Mouse (Mus musculus): ENCODE results near the gene Phf20.
"Not testable (repeated sequence)": the region's sequence is repeated elsewhere in the genome, so short reads cannot be mapped to it uniquely, and the experiment has no call there.

The Phf20 gene

GRCm38 (mm10) chr2:156196302-156197128 lies at the start of gene Phf20:
TSS of gene Phf20 (plus strand) at chr2:156196466.
- DNase-seq (ENCODE audit: low read depth, low spot score), result peak; percentile 96

DNA sequence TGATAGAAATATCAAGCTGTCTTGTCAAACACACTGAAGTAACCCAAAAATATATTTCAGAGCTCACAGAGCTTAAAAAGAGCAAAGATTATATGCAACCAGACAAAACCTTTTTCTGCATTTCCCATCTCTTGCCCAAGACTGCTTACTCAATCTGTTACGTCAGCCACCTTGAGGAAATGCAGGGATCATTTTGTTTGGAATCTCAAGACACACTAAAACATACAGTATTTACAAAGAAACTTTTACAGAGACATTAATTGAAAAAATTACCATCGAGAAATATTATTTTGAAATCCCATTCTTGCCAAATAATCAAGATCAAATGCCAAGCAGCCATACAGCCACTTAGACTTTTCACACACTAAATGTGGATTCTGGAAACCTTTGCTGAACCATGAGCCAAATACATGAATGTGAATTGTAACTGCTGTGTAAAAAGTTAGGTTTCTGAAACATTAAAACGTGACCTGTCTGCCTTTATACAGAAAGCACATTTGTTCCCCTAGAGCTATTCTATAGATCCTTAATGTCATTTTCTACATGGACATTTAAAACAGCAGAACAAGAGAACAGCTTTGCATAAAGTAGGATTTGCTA lies 48.9 kb upstream of the Phf20 start:
- DNase-seq (ENCODE audit: low read depth, low spot score), result no peak

DNA sequence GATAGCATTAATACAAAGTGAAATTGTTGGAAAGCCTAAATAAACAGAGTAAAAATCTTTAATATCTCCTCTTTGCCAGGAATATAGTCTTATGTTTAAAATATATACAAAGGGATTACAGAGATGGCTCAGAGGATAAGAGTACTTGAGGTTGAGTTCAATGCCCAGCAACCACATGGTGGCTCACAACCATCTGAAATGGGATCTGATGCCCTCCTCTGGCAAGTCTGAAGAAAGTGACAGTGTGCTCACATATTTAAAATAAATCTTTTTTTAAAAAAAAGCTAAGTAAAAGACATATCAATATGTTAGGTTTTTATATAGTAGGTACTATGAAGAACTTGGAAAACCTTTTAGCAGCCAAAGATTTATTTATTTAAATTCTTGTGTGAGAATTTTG lies 44.7 kb upstream of the Phf20 start:
- DNase-seq (ENCODE audit: low read depth, low spot score), result no peak

- DNase-seq (ENCODE audit: low read depth, low spot score), result no peak
Observed at GRCm38 (mm10) chr2:156165478-156165877, 30.8 kb upstream of the Phf20 start.

GRCm38 (mm10) chr2:156166557-156166956 lies 29.7 kb upstream of the Phf20 start:
- DNase-seq (ENCODE audit: low read depth, low spot score), result no peak

DNA sequence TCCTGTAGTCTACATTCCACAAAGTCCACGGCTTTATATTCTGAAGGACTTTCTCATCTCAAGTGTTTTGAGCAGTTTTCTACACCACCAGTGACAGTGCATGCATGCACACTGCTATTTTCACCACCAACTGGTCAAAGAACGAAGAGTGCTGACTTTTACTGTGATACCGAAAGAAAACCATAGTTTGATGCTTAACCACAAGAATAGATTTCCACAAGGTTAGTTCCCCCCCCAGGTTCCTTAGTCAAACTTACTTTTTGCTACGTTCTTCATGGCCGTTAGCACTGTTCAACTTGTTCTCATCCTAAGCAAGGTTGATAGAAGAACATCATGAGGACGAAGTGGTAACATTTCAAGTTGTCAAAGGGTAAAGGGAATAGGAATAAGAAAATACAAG lies 19.2 kb upstream of the Phf20 start:
- no peak for DNase-seq (ENCODE audit: low read depth, low spot score)

DNA sequence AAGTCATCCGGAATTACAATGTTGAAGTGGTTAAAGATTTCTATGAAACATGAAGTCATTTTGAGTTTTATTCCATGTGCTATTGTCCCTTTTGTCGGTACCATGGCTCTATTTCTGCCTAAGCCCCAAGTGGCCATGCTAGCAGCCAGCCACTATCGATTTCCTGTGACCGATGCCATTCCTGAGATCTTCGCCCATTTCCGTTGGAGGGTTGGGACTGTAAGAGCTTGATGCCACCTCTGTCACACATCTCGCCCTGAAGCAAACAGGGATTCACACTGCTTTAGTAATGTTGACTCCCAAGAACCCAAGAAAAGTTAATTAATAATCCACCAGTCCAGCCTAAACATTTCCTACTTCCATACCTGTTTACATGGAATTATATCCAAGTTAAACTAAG lies 18.6 kb upstream of the Phf20 start:
- DNase-seq (ENCODE audit: low read depth, low spot score), result peak; percentile 40

DNA sequence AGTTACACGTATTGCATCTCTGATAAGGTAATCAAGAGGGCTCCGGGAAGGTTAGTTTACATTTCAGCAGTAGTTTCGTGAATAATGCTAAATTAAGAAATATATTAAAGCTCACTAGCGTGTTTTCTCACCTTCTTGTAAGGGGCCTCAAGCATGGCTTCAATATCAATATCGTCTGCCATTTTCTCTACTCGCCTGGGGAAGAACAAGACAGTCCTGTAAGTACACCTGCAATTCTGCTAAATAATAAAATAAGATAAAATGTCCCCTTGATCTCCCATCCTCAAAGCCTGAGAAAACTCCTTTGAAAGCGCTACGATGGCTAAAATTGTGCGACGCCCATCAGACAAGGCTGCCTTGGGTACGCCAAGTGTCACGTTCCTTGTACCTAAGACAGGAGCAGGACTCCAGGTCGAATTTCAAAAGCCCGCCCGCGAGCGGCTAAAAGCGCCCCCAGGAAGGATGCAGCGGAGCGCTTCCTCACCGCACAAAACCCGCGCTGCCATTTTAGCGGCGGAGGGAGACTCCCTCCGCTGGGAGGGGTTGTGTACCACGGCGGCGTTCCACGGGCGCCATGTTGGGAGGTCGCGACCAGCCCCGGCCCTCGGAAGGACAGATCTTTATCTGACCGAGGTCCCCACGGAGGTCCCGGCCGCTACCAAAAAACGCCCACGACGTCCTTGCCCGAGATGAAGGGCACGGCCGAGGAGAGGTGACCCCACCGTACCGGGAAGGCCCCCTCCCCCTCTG lies 17.0 kb upstream of the Phf20 start:
- DNase-seq (ENCODE audit: low read depth, low spot score), result peak; percentile 82

DNA sequence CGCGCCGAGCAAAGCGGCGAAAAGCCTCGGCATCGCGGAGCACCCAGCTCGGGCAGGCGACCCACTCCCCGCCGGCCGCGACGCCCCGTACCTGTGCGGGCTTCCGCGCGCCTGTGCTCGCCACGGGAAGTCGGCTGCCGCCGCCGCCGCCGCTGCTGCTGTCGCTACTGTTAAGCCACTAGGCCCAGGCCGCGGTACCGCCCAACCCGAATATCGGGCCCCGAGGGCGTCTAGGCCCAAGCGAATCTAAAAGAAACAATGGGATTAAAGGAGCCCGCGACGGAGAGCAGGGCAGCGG lies 16.5 kb upstream of the Phf20 start:
- no peak for DNase-seq (ENCODE audit: low read depth, low spot score)

GRCm38 (mm10) chr2:156180094-156180821 lies 16.0 kb upstream of the Phf20 start, which contains the start of gene Rbm39:
TSS of gene Rbm39 (minus strand) at chr2:156180238.
- peak; percentile 100 for DNase-seq (ENCODE audit: low read depth, low spot score)

GRCm38 (mm10) chr2:156180824-156181590 lies 15.3 kb upstream of the Phf20 start:
- DNase-seq (ENCODE audit: low read depth, low spot score), result no peak

- DNase-seq (ENCODE audit: low read depth, low spot score), result no peak
Observed at GRCm38 (mm10) chr2:156181592-156181991, 14.7 kb upstream of the Phf20 start.

- DNase-seq (ENCODE audit: low read depth, low spot score), result not testable (repeated sequence)
Observed at GRCm38 (mm10) chr2:156189241-156189640, 7.0 kb upstream of the Phf20 start.

- no peak for DNase-seq (ENCODE audit: low read depth, low spot score)
Observed at GRCm38 (mm10) chr2:156190004-156190896, 6.0 kb upstream of the Phf20 start.

GRCm38 (mm10) chr2:156191540-156191939 lies 4.7 kb upstream of the Phf20 start:
- no peak for DNase-seq (ENCODE audit: low read depth, low spot score)

- DNase-seq (ENCODE audit: low read depth, low spot score), result no peak
Observed at GRCm38 (mm10) chr2:156192068-156192467, 4.2 kb upstream of the Phf20 start.

- no peak for DNase-seq (ENCODE audit: low read depth, low spot score)
Observed at GRCm38 (mm10) chr2:156193066-156193862, 3.0 kb upstream of the Phf20 start.

DNA sequence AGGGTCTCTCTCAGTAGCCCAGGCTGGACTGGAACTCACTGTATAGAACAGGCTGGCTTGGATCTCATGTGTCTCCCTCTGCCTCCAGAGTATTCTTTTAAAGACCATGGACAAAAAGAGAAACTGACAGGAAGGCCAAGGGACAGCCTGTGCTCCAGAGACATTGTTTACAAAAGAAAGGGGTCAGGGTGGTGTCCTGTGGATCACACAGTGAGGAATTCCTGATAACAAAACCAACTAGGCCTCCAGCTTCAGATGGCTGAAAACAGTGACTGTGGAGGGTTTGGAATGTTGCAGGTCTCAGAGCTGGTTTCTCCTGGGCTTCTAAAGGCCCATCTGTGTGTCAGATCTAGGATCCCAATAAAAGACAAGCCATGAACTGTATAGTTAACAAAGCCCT lies 1.7 kb upstream of the Phf20 start:
- peak; percentile 92 for DNase-seq (ENCODE audit: low read depth, low spot score)

Data from R1 (cell line).